Mouse (Mus musculus): ENCODE results near the gene Dnal1. TPM values are rescaled to one million over a fixed set of nuclear protein-coding genes. Genes with fewer than 3 reads are reported as not detected.

Dnal1 gene
- 0.58 to 0.78 TPM (median 0.69 TPM) in 4 replicates for total RNA-seq (2023)

DNA sequence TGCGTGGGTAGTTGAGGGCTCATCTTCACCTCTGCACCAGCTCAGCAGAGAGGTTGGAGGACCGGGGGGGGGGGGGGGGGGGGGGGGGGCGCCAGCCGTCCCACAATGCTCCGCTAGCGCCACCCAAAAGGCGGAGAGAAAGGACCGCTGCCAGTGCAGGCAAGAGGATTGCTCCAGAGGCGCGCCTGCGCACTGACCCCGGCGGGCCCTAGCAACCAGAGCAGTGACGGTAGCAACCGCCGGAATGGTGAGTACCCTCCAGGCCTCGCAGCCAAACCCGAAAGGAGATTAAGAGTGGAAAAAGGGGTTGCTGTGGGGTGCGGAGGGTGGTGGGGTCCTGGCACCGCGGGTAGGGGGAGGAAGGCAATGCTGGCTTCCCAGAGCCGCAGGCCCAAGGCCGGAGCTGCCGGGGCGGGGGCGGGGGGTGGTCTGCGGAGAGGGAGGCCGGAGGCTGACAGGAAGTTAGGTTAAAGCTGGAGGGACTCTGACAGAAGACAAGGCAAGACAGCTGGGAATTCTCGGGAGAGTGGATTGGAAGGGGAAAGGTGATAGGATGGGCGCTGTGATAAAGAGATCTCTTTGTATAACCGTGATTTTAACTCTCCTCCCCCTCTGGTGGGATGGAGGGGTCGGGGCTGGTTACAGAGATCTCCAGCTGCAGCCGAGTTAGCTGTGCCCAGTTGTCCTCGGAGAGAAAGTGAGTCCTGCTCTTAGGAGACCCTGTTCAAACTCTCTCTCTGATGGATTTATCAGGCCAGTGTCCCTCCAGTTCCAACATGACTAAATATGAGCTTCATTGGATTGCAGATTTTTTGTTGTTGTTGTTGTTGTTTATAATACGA, at the start of gene Dnal1:
Dnal1 (plus strand) TSS at position 214 of the 842 bp plus-strand sequence.

DNA sequence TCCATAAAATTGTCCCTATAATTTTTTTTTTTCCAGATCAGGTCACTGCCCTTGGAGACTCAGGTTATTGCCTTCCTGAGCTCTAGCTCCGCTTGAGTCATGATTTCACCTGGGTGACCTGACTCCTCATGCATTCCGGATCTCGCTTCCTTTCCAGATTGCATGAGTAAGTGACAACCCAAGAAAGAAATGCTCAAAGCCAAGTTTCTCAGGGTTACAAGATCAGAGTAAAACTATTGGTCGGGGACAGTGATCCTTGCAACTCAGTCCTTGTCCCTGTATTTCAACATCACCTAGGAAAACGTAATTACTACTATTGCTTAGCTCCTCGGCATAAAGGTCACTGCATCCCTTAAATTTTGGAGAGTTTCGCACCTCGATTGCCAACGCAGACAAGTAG, 45.2 kb upstream of the Dnal1 start, which contains the start of gene Acot5:
Acot5 (plus strand) TSS at position 340 of the 400 bp plus-strand sequence.

GRCm38 (mm10) chr12:84100604-84101492, 13.3 kb upstream of the Dnal1 start, which contains the start of gene Acot6:
Gene Acot6, plus strand, starts transcription at chr12:84100654.

DNA sequence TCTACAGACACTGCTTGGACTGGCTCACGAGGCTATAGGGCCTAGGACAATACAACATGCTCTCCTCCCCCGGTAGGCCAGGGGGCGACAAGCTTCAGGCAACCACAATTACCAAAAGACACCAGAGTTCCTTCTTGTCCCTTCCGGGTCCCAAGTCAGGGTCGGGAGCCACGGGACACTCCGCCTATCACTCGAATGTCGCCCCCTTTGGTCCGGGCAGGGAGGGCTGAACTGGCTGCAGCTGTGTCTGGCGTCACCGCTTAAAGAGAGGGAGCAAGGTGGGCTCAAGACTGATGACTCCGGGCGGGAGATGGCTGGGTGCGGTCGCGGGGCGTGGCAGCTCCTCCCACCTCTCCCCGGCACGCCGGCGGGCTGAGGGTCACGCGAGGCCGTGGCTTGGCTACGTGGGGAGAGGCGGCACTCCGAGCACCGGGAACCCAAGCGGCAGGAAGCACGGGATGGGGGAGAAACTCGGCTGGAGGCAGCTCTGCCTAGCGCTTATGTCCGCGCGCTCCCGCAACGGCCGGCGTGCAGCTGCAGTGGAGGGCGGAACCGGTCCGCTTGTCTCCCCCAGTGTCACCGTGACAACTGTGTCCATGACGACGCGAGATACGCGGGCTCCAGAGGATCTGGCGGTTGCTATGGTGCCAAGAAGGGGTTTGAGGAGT, 33.9 kb downstream of the Dnal1 start, which contains the start of gene Pnma1:
Pnma1 (minus strand) TSS at position 536 of the 668 bp plus-strand sequence.

Other genes starting within 250 kb of the Dnal1 start
- gene Numb, start 192.4 kb upstream of the Dnal1 start, total RNA-seq (2023): 33.8 to 49.4 TPM (median 41.0 TPM) in 4 replicates
- 13.6 to 16.7 TPM (median 14.8 TPM) in 4 replicates for gene Riox1, start 163.8 kb upstream of the Dnal1 start, total RNA-seq (2023)
- gene Heatr4, start 129.5 kb upstream of the Dnal1 start, total RNA-seq (2023): not detected in 4 replicates
- 30.2 to 37.5 TPM (median 33.8 TPM) in 4 replicates for gene Acot2, start 126.5 kb upstream of the Dnal1 start, total RNA-seq (2023)
- gene Acot1, start 104.9 kb upstream of the Dnal1 start, total RNA-seq (2023): 1.4 to 7.7 TPM (median 1.8 TPM) in 4 replicates
- not detected in 4 replicates for gene Acot4, start 76.0 kb upstream of the Dnal1 start, total RNA-seq (2023)
- gene Gm49366, start 75.4 kb upstream of the Dnal1 start, total RNA-seq (2023): not detected in 4 replicates
- gene Acot3, start 62.2 kb upstream of the Dnal1 start, total RNA-seq (2023): not detected in 4 replicates
- gene Acot5, start 45.0 kb upstream of the Dnal1 start, total RNA-seq (2023): not detected in 4 replicates
- gene Acot6, start 13.7 kb upstream of the Dnal1 start, total RNA-seq (2023): 0.63 to 1.5 TPM (median 0.93 TPM) in 4 replicates
- gene Pnma1, start 34.1 kb downstream of the Dnal1 start, total RNA-seq (2023): 14.7 to 16.3 TPM (median 15.6 TPM) in 4 replicates
- gene Elmsan1, start 104.5 kb downstream of the Dnal1 start, total RNA-seq (2023): 208 to 233 TPM (median 223 TPM) in 4 replicates
- 18.9 to 24.7 TPM (median 22.6 TPM) in 4 replicates for gene Ptgr2, start 170.9 kb downstream of the Dnal1 start, total RNA-seq (2023)
- gene Zfp410, start 202.5 kb downstream of the Dnal1 start, total RNA-seq (2023): 52.0 to 76.0 TPM (median 59.6 TPM) in 4 replicates
- 23.4 to 34.3 TPM (median 28.3 TPM) in 4 replicates for gene Coq6, start 247.3 kb downstream of the Dnal1 start, total RNA-seq (2023)
- gene Fam161b, start 247.5 kb downstream of the Dnal1 start, total RNA-seq (2023): 1.4 to 2.8 TPM (median 2.6 TPM) in 4 replicates

Measured in B cell, adult 62 days (primary cell).